Mouse (Mus musculus): ENCODE data around the gene Col25a1. TPM values are rescaled to one million over a fixed set of nuclear protein-coding genes. Genes with fewer than 3 reads are reported as not detected.

Col25a1 gene
- total and polyA plus RNA-seq, 2 experiments from 2014 or later = 10.6 to 28.0 TPM

GRCm38 (mm10) chr3:130584007-130584406, 452.7 kb downstream of the Col25a1 start:
- no peak for TF ChIP-seq CTCF (IDR thresholded peaks at IDR 0.05)
- no peaks in the 10 kb centered on the region for H3K27me3 ChIP-seq (ENCODE audit: insufficient read depth, low read length)
- H3K9ac ChIP-seq (replicated peaks; ENCODE audit: low read length, poor library complexity, severe bottlenecking) = no peak overlapping the region
- H3K36me3 ChIP-seq (ENCODE audit: insufficient read depth, low read length) = no peaks in the 10 kb centered on the region
- whole genome bisulfite sequencing = 82% methylated on average over 7 of the region's 7 CpGs
- no peak for ATAC-seq (ENCODE audit: low FRiP score)
- DNase-seq (ENCODE audit: low spot score) = no peak
- no peak overlapping the region for H3K27ac ChIP-seq (ENCODE audit: low read depth, low read length)
- H3K4me2 ChIP-seq (ENCODE audit: low read depth, low read length, poor library complexity, severe bottlenecking) = no peak overlapping the region
- no peaks in the 10 kb centered on the region for H3K9me3 ChIP-seq (ENCODE audit: low read length)
- no peak overlapping the region for H3K4me3 ChIP-seq (ENCODE audit: low read depth, low read length)
- no peaks in the 10 kb centered on the region for H3K4me1 ChIP-seq (ENCODE audit: insufficient read depth, low read length)

DNA sequence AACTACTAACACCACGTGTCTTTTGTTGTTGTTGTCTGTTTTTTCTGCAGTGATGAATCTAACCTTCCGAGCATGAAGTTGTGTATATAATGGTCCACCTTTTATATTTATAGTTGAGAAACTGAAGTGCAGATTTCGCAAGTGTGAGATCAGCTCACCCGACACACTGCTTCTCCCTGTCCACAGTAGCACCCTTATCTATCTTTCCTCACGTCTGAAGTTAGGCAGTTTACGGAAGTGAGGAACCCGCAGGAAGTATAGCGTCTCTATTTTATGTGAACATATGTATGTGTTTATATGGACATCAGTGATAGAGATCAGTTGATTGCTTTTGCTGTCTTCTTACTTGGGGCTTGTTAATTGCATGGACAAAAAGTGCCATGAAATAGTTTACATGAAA, 463.7 kb downstream of the Col25a1 start:
- no peak for DNase-seq (ENCODE audit: low spot score)
- no peak overlapping the region for H3K4me2 ChIP-seq (ENCODE audit: low read depth, low read length, poor library complexity, severe bottlenecking)
- no peaks in the 10 kb centered on the region for H3K27me3 ChIP-seq (ENCODE audit: insufficient read depth, low read length)
- H3K9me3 ChIP-seq (ENCODE audit: low read length) = no peaks in the 10 kb centered on the region
- TF ChIP-seq CTCF (IDR thresholded peaks at IDR 0.05) = no peak
- H3K4me1 ChIP-seq (ENCODE audit: insufficient read depth, low read length) = no peaks in the 10 kb centered on the region
- no peaks in the 10 kb centered on the region for H3K36me3 ChIP-seq (ENCODE audit: insufficient read depth, low read length)
- ATAC-seq (ENCODE audit: low FRiP score) = no peak
- no peak overlapping the region for H3K27ac ChIP-seq (ENCODE audit: low read depth, low read length)
- no peak overlapping the region for H3K4me3 ChIP-seq (ENCODE audit: low read depth, low read length)
- H3K9ac ChIP-seq (replicated peaks; ENCODE audit: low read length, poor library complexity, severe bottlenecking) = no peak overlapping the region
- WGBS = 94% methylated on average over 8 of the region's 8 CpGs

DNA sequence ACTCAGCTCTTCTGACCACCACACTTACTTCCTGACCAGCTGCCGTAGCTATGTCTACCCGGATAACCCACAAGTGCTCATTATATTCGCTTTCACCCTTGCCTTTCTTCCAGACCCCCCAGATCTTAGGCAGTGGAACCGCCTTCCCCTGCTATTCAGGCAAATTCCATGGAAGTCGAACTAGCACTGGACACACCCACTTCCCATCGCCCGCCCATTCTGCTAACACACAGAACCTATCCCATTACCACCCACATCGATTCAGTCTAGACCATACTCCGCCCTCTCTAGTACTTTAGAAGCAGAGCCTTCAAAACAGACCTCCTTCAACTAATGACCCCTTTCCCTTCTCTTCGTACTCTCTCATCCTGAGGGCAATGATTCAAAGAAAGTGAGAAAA, 470.2 kb downstream of the Col25a1 start:
- Histone ChIP-seq H3K27ac (ENCODE audit: low read depth, low read length) (no peak overlapping the region), H3K4me2 (ENCODE audit: low read depth, low read length, poor library complexity, severe bottlenecking) (no peak overlapping the region), H3K9me3 (ENCODE audit: low read length) (no peaks in the 10 kb centered on the region), H3K4me3 (ENCODE audit: low read depth, low read length) (no peak overlapping the region), H3K4me1 (ENCODE audit: insufficient read depth, low read length) (no peaks in the 10 kb centered on the region), H3K9ac (replicated peaks; ENCODE audit: low read length, poor library complexity, severe bottlenecking) (no peak overlapping the region), H3K27me3 (ENCODE audit: insufficient read depth, low read length) (no peaks in the 10 kb centered on the region), H3K36me3 (ENCODE audit: insufficient read depth, low read length) (no peaks in the 10 kb centered on the region)
- 82% methylated on average over 10 of the region's 10 CpGs for WGBS
- DNase-seq (ENCODE audit: low spot score) (no peak), ATAC-seq (ENCODE audit: low FRiP score) (no peak)
- TF ChIP-seq CTCF (IDR thresholded peaks at IDR 0.05) = no peak

- ATAC-seq (ENCODE audit: low FRiP score) = no peak
- no peak overlapping the region for H3K9ac ChIP-seq (replicated peaks; ENCODE audit: low read length, poor library complexity, severe bottlenecking)
- H3K27me3 ChIP-seq (ENCODE audit: insufficient read depth, low read length) = no peaks in the 10 kb centered on the region
- H3K36me3 ChIP-seq (ENCODE audit: insufficient read depth, low read length) = no peaks in the 10 kb centered on the region
- peak; percentile 21 for DNase-seq (ENCODE audit: low spot score)
- no peaks in the 10 kb centered on the region for H3K9me3 ChIP-seq (ENCODE audit: low read length)
- peak; percentile 65 for TF ChIP-seq CTCF (IDR thresholded peaks at IDR 0.05)
- no peak overlapping the region for H3K27ac ChIP-seq (ENCODE audit: low read depth, low read length)
- H3K4me3 ChIP-seq (ENCODE audit: low read depth, low read length) = no peak overlapping the region
- no peaks in the 10 kb centered on the region for H3K4me1 ChIP-seq (ENCODE audit: insufficient read depth, low read length)
- no peak overlapping the region for H3K4me2 ChIP-seq (ENCODE audit: low read depth, low read length, poor library complexity, severe bottlenecking)
- 83% methylated on average over 2 of the region's 2 CpGs for WGBS
These were observed 476.6 kb downstream of the Col25a1 start for GRCm38 (mm10) chr3:130607924-130608323.

DNA sequence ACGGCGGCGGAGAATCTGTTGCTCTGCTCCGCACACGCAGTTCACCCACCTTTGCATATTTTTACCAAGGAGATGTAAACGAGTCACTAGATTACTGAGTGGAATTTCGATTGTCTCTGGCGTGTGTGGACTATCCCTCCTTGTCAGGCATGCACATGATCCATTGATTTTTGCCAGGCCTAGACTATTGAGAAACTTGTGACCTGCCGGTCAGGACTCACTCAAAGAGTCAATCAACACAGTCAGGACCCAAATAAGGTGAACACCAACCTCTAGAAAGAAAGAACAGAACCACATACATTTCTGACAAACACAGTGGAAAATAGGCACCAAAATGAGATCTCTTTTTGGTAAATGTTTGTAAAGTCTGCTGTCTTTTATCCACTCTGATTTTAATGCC, 483.1 kb downstream of the Col25a1 start:
- TF ChIP-seq CTCF (IDR thresholded peaks at IDR 0.05) = no peak

DNA sequence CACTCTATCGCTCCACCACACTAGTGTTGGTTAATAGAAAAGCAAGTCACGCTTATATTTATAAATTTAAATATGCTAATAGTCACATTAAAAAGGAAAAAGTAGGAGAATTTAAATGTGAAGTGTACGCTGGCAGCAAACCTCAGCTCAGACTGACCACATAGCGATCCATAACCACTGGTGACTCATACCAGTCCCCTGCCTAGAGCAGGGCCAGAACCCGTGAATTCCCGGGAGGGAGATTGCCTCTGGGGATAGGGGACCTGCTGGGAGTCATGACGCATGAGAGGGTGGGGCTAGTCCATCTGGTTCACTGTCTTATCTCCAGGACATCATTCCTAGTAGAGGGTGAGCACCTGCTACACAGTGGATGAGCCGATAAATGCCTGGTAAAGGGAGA, 484.3 kb downstream of the Col25a1 start:
- no peaks in the 10 kb centered on the region for H3K27me3 ChIP-seq (ENCODE audit: insufficient read depth, low read length)
- no peak overlapping the region for H3K4me2 ChIP-seq (ENCODE audit: low read depth, low read length, poor library complexity, severe bottlenecking)
- 61% methylated on average over 8 of the region's 8 CpGs for WGBS
- H3K9me3 ChIP-seq (ENCODE audit: low read length) = no peaks in the 10 kb centered on the region
- no peak overlapping the region for H3K9ac ChIP-seq (replicated peaks; ENCODE audit: low read length, poor library complexity, severe bottlenecking)
- no peak for TF ChIP-seq CTCF (IDR thresholded peaks at IDR 0.05)
- DNase-seq (ENCODE audit: low spot score) (no peak), ATAC-seq (ENCODE audit: low FRiP score) (no peak)
- no peaks in the 10 kb centered on the region for H3K4me1 ChIP-seq (ENCODE audit: insufficient read depth, low read length)
- H3K27ac ChIP-seq (ENCODE audit: low read depth, low read length) = no peak overlapping the region
- H3K4me3 ChIP-seq (ENCODE audit: low read depth, low read length) = no peak overlapping the region
- H3K36me3 ChIP-seq (ENCODE audit: insufficient read depth, low read length) = no peaks in the 10 kb centered on the region

More for the DNA sequence above, 483.1 kb downstream of the Col25a1 start:
- Histone ChIP-seq H3K4me2 (ENCODE audit: low read depth, low read length, poor library complexity, severe bottlenecking) (no peak overlapping the region), H3K4me1 (ENCODE audit: insufficient read depth, low read length) (no peaks in the 10 kb centered on the region), H3K4me3 (ENCODE audit: low read depth, low read length) (no peak overlapping the region), H3K27ac (ENCODE audit: low read depth, low read length) (no peak overlapping the region), H3K36me3 (ENCODE audit: insufficient read depth, low read length) (no peaks in the 10 kb centered on the region), H3K9me3 (ENCODE audit: low read length) (no peaks in the 10 kb centered on the region), H3K27me3 (ENCODE audit: insufficient read depth, low read length) (no peaks in the 10 kb centered on the region), H3K9ac (replicated peaks; ENCODE audit: low read length, poor library complexity, severe bottlenecking) (no peak overlapping the region)
- ATAC-seq (ENCODE audit: low FRiP score) = no peak
- 89% methylated on average over 9 of the region's 9 CpGs for WGBS
- no peak for DNase-seq (ENCODE audit: low spot score)
